Comparison of ENCODE assay signal across 8 mouse cellular contexts in genomic region chr17:36252250-36252876, GRCm38 (mm10). TPM values are rescaled to one million over a fixed set of nuclear protein-coding genes. Genes with fewer than 3 reads are reported as not detected.
DNase-seq lines count a peak whose midpoint lies in the region; ATAC-seq and TF ChIP-seq lines count a peak whose summit lies in the region.

No protein-coding gene starts in this region.

- H3K9me3 ChIP-seq in kidney, embryonic 14.5 days (ENCODE audit: control insufficient read depth, low read length) = no peaks in the 10 kb centered on the region
- no peaks in the 10 kb centered on the region for H3K9me3 ChIP-seq in forebrain, embryonic 10.5 days
- H3K9me3 ChIP-seq in intestine, postnatal 0 days (ENCODE audit: control insufficient read depth) = no peaks in the 10 kb centered on the region

- 10% methylated on average over 25 of the region's 25 CpGs for WGBS in kidney, embryonic 14.5 days
- 13% methylated on average over 25 of the region's 25 CpGs for WGBS in forebrain, embryonic 10.5 days
- WGBS in intestine, postnatal 0 days = 8% methylated on average over 25 of the region's 25 CpGs

- no peaks in the 10 kb centered on the region for H3K36me3 ChIP-seq in kidney, embryonic 14.5 days (ENCODE audit: control insufficient read depth, insufficient read depth, low read length)
- H3K36me3 ChIP-seq in forebrain, embryonic 10.5 days (replicated peaks) = peaks cover 7% of the 10 kb centered on the region; the same call in 1 of the 2 replicates
- 0 out of 2 replicates have a peak, but pooled peaks cover 7% of the 10 kb centered on the region for H3K36me3 ChIP-seq in intestine, postnatal 0 days (ENCODE audit: control insufficient read depth, insufficient read depth)

- peaks cover 18% of the 10 kb centered on the region; the same call in 1 of the 2 replicates for H3K27me3 ChIP-seq in kidney, embryonic 14.5 days (ENCODE audit: control insufficient read depth, insufficient read depth, low read length)
- H3K27me3 ChIP-seq in forebrain, embryonic 10.5 days (ENCODE audit: poor library complexity, severe bottlenecking) = peaks cover 56% of the 10 kb centered on the region
- peaks cover 9% of the 10 kb centered on the region for H3K27me3 ChIP-seq in intestine, postnatal 0 days (replicated peaks; ENCODE audit: control insufficient read depth, insufficient read depth, low read length)

- H3K4me1 ChIP-seq in kidney, embryonic 14.5 days (ENCODE audit: control insufficient read depth, insufficient read depth, low read length) = peaks cover 7% of the 10 kb centered on the region; the same call in 1 of the 2 replicates
- H3K4me1 ChIP-seq in forebrain, embryonic 10.5 days = peaks cover 19% of the 10 kb centered on the region
- no peaks in the 10 kb centered on the region for H3K4me1 ChIP-seq in intestine, postnatal 0 days (replicated peaks; ENCODE audit: control insufficient read depth, insufficient read depth, low read length)

- H3K27ac ChIP-seq in kidney, embryonic 14.5 days (ENCODE audit: low read depth, low read length) = no peak overlapping the region
- no peak overlapping the region for H3K27ac ChIP-seq in forebrain, embryonic 10.5 days
- H3K27ac ChIP-seq in intestine, postnatal 0 days (ENCODE audit: low read depth, low read length) = no peak overlapping the region

- no peak overlapping the region for H3K9ac ChIP-seq in kidney, embryonic 14.5 days (ENCODE audit: low read depth, low read length)
- H3K9ac ChIP-seq in intestine, postnatal 0 days (ENCODE audit: low read depth, low read length) = no peak overlapping the region

- H3K4me2 ChIP-seq in kidney, embryonic 14.5 days (replicated peaks; ENCODE audit: low read depth, low read length) = peak overlapping the region; percentile 29
- H3K4me2 ChIP-seq in intestine, postnatal 0 days (replicated peaks; ENCODE audit: low read depth) = peak overlapping the region; percentile 47

- DNase-seq in kidney, adult 8-10 months = no peak
- no peak for DNase-seq in forebrain, embryonic 10.5 days (ENCODE audit: extremely low spot score, low spot score)
- peak; percentile 15 for DNase-seq in lung, postnatal 14 days
- DNase-seq in retina, postnatal 1 day = peak; percentile 34
- no peak for DNase-seq in cerebellum, adult 11-12 months
- DNase-seq in cerebellum, postnatal 14 days = no peak

- peak overlapping the region; percentile 24 for H3K4me3 ChIP-seq in kidney, embryonic 14.5 days (ENCODE audit: low read length)
- peak overlapping the region; percentile 36 for H3K4me3 ChIP-seq in forebrain, embryonic 10.5 days
- no peak overlapping the region for H3K4me3 ChIP-seq in intestine, postnatal 0 days (ENCODE audit: low read depth, low read length)

- TF ChIP-seq CTCF in intestine, postnatal 0 days (IDR thresholded peaks at IDR 0.05; ENCODE audit: low read depth) = no peak

- 0 out of 2 replicates have a peak, but pooled peaks have one; percentile 63 for ATAC-seq in kidney, embryonic 14.5 days (ENCODE audit: low FRiP score, low TSS enrichment)
- no peak for ATAC-seq in intestine, postnatal 0 days

RNA-seq across cellular contexts. Expression of gene Rpp21, which starts 5.5 kb away (rescaled TPM):
- polyA plus RNA-seq in kidney, embryonic 14.5 days (2014; fragmentation: Nextera tagmentation; extraction: Ambion mirVana) = 120 and 163 TPM in 2 replicates
- polyA plus RNA-seq in forebrain, embryonic 10.5 days (2016; fragmentation: Nextera tagmentation; extraction: Ambion mirVana) = 94.4 and 98.2 TPM in 2 replicates
- 103 and 110 TPM in 2 replicates for polyA plus RNA-seq in intestine, postnatal 0 days (2015; fragmentation: Nextera tagmentation; extraction: Ambion mirVana)

RNA-seq across cellular contexts. Expression of gene Trim39, which starts 19.7 kb away (rescaled TPM):
- polyA plus RNA-seq in kidney, embryonic 14.5 days (2014; fragmentation: Nextera tagmentation; extraction: Ambion mirVana) = 11.5 and 16.7 TPM in 2 replicates
- 20.5 and 23.9 TPM in 2 replicates for polyA plus RNA-seq in forebrain, embryonic 10.5 days (2016; fragmentation: Nextera tagmentation; extraction: Ambion mirVana)
- 4.2 and 5.7 TPM in 2 replicates for polyA plus RNA-seq in intestine, postnatal 0 days (2015; fragmentation: Nextera tagmentation; extraction: Ambion mirVana)

RNA-seq across cellular contexts. Expression of gene H2-M10.2, which starts 33.9 kb away (rescaled TPM):
- 0.19 TPM in 1 of 2 replicates, not detected in the other for polyA plus RNA-seq in kidney, embryonic 14.5 days (2014; fragmentation: Nextera tagmentation; extraction: Ambion mirVana)
- polyA plus RNA-seq in forebrain, embryonic 10.5 days (2016; fragmentation: Nextera tagmentation; extraction: Ambion mirVana) = 0.21 TPM in 1 of 2 replicates, not detected in the other
- not detected in 2 replicates for polyA plus RNA-seq in intestine, postnatal 0 days (2015; fragmentation: Nextera tagmentation; extraction: Ambion mirVana)

Comparison
In these comparisons a context has a peak if more than half of its experiments do, and no peak if none do; other contexts are left out.
1. DNase-seq: peak in lung, postnatal 14 days (single experiment) and retina, postnatal 1 day (single experiment); none in kidney, adult 8-10 months (0 of 2), forebrain, embryonic 10.5 days (single experiment), cerebellum, adult 11-12 months (single experiment) and cerebellum, postnatal 14 days (0 of 2).